Mouse (Mus musculus): Measurements from ENCODE around the gene Ap4b1.
"Not testable (repeated sequence)": the region's sequence is repeated elsewhere in the genome, so short reads cannot be mapped to it uniquely, and the experiment has no call there.

Gene Ap4b1

DNA sequence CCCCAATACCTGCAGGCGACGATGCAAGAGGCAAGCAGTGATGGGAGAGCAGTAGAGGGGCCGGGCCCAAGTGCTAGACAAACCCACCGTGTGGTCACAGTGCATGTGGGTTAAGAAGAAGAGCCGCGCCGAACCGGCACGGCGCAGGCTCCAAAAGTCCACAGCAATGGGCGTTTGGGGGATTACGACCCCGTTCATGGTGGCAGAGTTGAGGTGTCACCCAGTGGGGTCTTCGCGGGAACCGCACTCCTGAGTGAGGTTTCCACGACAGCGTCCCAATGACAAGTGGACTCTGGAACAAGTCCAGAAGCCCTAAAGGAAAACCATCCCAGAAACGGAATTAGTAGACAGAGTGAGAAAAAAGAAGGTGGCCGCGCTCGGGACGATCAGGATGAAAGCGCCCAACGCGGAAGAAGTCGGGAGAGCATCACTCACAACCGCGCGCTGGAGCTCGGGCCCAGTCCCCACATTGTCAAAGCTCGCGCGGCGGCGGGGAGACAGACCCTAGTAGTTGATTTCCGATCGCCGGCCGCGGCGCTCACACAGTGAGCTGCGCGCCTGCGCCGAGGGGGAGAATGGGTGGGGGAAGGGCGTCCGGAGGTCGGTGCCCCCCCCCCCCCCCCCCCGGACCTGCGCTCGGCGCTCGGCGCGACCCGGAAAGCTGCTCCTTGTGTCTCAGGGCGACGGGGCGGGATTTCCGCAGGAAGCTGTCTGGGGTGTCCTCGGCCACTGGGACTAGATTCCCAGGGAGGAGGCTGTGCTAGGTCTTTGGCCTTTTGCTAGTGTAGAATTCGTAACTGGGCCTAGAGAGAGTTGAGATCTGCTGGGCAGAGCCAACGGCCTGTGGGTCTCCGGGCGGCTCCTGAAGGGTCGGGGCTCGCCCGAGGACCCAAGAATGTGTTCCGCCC lies at the start of gene Ap4b1, which contains the start of the genes Dclre1b and Gm43064:
Gene Ap4b1 (plus strand): TSS at position 630 of the 908 bp plus-strand sequence.
Gene Dclre1b (minus strand): TSS at position 554 of the 908 bp plus-strand sequence.
Gene Gm43064 (plus strand): TSS at position 683 of the 908 bp plus-strand sequence.
- DNase-seq (ENCODE audit: low read depth in 1 of 2, low spot score in 2 of 2) = peak; percentile 54 to 79

DNA sequence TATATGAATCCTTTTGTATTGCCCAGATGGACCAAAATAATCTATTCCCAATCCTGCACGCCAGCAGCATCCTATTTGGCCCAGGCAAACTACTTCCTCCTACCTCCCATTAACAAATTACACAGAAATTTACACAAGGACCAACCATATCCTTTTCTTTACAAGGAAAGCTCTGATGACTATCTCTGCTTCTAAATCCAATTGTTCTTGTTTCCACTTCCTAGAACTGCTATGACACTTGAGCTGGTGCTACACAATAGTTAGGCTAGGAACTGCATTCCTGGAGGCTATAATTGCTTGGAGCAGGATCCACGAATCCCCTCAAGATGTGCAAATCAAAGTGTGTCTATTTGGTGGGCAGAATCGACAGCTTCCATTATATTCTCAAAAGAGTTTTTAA lies 42.5 kb upstream of the Ap4b1 start:
- DNase-seq (ENCODE audit: low read depth in 1 of 2, low spot score in 2 of 2) = no peak

DNA sequence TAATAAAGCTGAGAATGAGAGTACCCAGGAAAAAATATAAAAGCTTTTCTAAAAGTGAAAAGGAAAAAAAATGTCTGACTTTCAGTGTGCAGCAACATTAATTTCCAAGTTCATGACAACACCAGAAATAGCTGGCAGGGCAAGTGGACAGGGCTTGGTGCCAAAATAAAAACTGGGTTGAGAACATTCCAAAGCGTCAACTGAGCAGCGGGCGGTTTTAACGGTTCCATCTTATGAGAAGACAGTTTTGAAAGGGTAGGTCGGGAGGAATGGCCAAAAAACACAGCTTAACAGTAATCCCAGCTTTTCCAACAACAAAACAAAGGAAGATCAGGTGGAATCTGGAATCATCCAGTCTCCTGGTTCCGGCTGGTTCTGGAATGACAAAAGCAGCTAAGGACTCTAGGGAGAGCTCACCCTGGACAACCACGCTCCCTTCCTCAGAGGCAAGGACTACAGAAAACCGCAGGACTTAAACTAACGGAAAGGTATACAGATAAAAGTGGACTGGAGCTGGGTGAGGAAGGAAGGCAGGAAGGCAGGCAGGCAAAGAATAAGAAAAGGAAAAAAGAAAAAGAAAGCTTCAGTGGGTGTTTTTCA lies 37.7 kb upstream of the Ap4b1 start:
- DNase-seq (ENCODE audit: low read depth in 1 of 2, low spot score in 2 of 2) = no peak

GRCm38 (mm10) chr3:103772846-103773245 lies 36.5 kb upstream of the Ap4b1 start:
- no peak for DNase-seq (ENCODE audit: low read depth in 1 of 2, low spot score in 2 of 2)

GRCm38 (mm10) chr3:103773508-103773907 lies 35.8 kb upstream of the Ap4b1 start:
- DNase-seq (ENCODE audit: low read depth in 1 of 2, low spot score in 2 of 2) = no peak

- DNase-seq (ENCODE audit: low read depth in 1 of 2, low spot score in 2 of 2) = no peak
These were observed 35.3 kb upstream of the Ap4b1 start for GRCm38 (mm10) chr3:103774009-103774408.

DNA sequence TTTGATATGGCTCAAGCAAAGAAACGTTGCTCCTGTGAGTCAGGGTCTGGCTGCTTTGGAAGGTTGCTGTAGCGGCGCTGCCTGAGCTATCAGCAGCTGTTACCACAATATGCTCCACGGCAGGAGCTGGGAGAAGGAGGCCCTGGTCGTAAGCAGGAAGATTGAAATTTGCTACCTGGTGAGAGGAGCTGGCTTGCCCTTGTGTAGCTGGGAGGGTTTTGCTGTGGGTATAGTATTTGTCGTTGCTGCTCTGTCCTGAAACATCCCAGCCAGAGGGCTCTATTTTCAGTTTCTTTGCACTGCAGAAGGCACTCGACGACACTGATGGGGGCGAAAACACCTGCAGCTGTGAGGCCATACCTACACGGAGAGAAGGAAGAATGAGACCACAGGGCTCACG lies 31.4 kb upstream of the Ap4b1 start:
- no peak for DNase-seq (ENCODE audit: low read depth in 1 of 2, low spot score in 2 of 2)

DNA sequence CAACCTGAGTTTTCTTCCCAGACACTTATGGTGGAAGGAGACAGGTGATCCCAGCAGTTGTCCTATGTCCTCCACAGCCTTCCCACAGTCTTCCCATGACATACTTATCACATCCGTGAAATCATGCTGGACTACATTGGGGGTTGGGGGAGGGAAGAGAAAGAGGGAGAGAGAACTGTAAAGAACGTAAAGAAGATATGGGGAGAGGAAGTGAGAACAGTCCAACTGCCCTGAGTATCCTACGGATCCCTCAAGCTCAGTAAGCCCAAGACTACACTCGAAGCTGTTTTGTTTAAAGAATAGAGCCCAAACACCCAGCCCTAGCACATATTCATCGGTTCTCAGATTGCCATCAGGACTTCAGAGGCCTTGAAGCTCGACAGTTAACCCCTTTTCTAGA lies 30.7 kb upstream of the Ap4b1 start:
- no peak for DNase-seq (ENCODE audit: low read depth in 1 of 2, low spot score in 2 of 2)

DNA sequence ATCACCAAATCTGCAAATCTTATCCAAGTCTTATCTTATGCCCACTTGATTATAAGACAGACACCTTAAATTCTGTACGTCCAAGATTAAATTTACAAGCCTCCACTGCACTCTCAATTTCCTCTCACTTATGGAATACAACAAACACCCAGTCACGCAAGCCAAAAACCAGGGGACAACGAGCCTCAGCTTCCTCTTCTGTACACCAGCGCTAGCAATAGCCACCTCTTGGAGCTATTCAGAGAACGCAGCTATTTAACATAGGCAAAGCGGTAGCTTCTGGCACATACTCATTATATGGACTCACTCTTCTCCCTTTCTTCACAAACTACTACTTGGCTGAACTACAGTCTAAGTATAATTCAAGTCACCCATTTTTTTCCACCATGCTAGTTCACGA lies 30.1 kb upstream of the Ap4b1 start:
- no peak for DNase-seq (ENCODE audit: low read depth in 1 of 2, low spot score in 2 of 2)

DNA sequence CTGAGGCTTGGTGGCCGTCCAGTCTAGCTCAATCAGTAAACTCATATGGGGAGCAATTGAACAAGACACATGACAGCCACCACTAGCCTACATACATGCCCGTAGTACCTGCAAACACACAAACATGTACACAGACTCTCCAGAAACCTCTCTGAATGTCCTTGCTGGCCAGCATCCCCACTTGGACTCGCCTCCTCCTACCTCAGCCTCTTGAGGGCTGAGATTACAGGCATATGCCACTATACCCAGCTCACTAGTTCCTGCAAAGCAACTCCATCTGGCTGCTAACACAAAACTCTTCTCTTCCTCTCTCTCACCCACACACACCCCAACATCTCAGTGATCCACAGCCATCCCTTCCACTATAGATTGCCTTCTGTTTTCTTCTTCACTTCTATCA lies 29.0 kb upstream of the Ap4b1 start:
- DNase-seq (ENCODE audit: low read depth in 1 of 2, low spot score in 2 of 2) = no peak

GRCm38 (mm10) chr3:103780777-103781176 lies 28.5 kb upstream of the Ap4b1 start:
- DNase-seq (ENCODE audit: low read depth in 1 of 2, low spot score in 2 of 2) = no peak

GRCm38 (mm10) chr3:103782844-103783609 lies 26.3 kb upstream of the Ap4b1 start:
- DNase-seq (ENCODE audit: low read depth in 1 of 2, low spot score in 2 of 2) = no peak

DNA sequence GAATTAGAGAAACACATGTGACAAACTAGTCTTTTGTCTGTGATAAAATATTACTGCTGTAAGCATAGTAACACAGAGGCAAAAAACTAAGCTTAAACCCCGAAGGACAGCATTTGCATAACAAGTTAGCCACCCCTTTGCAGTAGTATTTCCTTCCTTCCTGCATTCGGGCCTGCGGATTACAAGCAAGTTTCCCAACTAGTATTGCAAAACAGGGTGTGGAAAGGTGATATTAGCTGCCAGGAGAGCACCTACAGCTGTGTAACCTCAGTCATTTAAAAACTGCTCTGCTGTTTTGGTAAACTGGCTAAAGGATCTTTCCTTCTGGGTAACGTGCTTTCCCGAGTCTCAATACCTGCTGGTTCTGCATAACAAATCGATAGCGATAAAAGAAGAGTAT lies 22.1 kb upstream of the Ap4b1 start:
- no peak for DNase-seq (ENCODE audit: low read depth in 1 of 2, low spot score in 2 of 2)

DNA sequence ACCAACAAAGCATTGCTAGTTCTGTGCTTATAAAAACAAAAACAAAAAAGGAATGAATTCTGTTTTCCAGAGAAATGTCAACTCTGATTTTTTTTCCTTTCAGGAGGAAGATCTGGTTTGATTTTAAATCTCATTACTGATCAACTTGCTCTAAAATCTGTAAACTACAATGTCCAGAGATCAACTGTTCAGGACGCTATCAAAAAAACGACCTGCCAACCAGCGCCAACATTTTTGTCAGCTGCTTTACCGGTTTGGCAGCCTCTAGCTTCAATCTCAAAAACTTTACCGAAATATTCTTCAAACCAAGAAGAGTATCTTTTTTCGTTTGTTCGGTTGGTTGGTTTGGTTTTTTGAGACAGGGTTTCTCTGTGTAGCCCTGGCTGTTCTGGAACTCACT lies 20.2 kb upstream of the Ap4b1 start:
- no peak for DNase-seq (ENCODE audit: low read depth in 1 of 2, low spot score in 2 of 2)

DNA sequence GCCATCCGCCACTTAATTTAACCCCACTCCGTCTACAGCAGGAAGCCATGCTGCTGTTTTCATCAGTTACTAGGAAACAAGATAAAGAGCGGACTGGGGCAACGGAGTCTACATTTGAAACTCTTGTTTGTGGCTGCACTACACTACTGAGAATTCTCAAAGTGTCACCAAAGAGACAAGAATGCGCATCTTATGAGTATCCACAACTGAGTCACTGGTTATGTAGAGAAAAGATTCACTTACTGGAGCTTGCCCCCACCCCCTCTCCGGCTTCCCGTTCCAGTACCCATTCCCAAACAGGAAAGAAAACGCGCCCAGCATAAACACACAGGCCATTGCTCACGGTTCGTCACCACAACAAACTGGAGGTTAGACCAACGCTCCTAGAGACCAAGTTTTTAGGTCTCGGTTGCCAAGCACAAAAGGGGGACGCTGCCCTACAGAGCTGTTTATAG lies 19.4 kb upstream of the Ap4b1 start:
- no peak for DNase-seq (ENCODE audit: low read depth in 1 of 2, low spot score in 2 of 2)

DNA sequence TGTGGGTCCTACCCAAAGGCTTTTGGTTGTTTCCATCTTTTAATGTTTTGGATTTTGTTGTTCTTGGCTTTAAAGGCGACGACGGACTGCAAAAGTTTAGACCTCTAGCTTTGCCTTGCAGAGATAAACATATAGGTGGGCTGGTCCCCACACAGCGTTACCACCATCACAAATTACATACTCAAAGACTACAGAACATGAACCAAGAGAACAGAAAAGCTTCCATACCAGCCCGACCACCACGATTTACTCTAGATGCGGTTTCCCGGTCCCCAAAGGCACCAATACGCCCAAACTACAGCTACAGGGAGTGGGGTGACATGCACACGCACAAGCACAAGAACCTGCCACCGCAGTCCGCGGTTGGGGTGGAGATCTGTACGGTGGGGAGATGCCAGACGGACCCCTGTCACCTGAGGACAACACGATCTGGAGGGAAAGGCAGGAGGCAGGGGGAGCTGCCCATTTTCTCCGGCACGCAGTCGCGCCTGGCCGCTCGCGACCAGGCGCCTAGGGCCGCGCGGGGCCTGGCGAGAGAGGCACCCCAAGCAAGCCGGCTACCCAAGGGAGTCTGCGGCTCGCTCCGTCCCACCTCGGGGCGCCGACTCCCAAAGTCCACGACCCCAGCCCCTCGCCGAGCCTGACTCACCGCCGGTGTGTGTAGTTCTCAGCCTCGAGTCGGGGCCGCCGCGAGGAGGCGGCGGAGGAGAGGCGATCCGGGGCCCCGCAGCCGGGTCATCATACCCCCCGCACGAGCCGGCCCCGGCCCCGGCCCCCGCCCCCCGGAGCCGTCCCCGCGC lies 18.8 kb upstream of the Ap4b1 start:
- DNase-seq (ENCODE audit: low read depth in 1 of 2, low spot score in 2 of 2) = no peak

DNA sequence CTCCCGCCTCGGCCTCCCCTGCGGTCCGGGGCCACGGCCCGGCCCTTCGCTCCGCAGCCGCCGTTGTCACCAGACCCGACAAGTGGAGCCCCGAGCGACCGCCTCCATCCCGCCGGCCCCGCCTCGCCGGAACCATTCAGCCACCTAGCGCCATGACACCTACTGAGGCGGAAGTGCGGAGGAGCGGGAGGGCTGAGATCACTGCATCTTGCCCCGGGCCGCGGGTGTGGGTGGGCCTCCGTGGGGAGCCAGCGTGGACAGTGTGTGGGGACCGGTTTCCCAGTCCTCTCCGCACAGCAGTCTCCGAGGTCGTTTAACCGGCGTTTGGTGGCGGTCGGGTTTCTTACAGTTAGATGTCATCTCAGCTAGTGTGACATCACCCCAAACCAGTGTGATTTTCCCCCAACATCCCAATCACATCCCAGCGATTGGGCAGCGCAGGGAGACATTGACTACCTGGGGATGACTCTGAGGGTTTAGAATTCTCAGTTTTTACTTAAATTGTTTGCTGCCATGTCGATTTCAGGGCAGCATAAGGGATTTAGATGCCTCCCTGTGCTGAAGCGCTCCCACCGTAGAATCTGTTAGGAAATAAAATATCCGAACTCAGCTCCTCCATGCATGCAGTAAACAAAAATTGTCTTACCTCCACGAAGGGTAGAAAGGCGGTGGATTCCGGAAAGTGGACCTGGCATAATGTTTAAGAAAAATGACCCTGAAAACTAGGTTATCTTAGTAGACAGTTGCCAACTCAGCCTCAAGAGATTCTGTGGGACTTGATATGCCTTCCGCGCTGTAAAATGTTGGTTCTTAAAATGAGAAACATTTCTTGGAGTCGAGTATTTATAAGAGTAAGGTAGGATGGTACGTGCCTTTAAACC lies 17.9 kb upstream of the Ap4b1 start, which contains the start of gene Hipk1:
Gene Hipk1 (minus strand): TSS at position 334 of the 881 bp plus-strand sequence.
- DNase-seq (ENCODE audit: low read depth in 1 of 2, low spot score in 2 of 2) = peak; percentile 85 to 90

GRCm38 (mm10) chr3:103792111-103792406 lies 17.3 kb upstream of the Ap4b1 start:
- not testable (repeated sequence) for DNase-seq (ENCODE audit: low read depth in 1 of 2, low spot score in 2 of 2)

- DNase-seq (ENCODE audit: low read depth in 1 of 2, low spot score in 2 of 2) = no peak
These were observed 16.8 kb upstream of the Ap4b1 start for GRCm38 (mm10) chr3:103792566-103792965.

DNA sequence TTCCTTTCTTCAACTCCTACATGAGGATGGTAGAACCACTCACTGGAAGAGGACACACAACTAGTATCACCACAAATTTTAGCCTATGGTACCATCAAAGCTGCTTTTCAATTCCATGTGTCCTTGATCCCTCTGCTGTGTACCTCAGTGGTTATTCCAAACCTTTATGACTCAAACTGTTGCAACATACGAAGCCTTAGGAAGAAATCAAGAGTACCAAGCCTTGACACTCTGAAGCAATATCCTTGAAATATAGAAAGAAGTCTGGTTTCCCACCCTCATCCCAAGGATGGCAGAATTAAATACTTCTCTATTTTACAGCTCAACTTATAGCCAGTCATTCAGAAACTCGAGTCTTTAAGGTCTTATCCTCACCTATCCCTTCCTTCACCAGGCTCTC lies 12.9 kb upstream of the Ap4b1 start:
- no peak for DNase-seq (ENCODE audit: low read depth in 1 of 2, low spot score in 2 of 2)

Data from monocyte, adult 2 months (primary cell).